Comparison of ENCODE assay signal across 25 mouse cellular contexts in the genomic region with DNA sequence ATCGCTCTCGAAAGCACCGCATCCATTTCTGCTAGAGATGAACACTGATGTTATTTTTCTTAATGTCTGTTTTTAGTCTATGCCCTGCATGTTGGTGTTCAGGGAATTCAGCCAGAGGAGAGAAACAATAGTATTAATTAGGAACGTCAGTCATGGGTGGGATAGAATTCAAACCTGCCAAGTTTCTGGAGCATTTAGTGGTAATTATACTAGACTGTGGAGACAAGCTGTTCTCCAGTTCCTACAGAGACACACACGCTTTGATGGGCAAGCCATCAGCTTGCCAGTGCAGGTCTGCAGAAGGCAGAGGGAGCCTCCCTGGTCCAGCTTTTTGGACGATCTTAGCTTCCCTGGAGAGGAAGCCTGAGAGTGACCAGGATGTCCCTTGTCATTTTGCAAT.
DNase-seq lines count a peak whose midpoint lies in the region; ATAC-seq lines count a peak whose summit lies in the region.
"Had no signal": no experiment of that assay in that cellular context is flagged by ENCODE, and none has a peak within 500 bp of the region (broad histone marks: within the 10 kb centered on the region; RNA-seq: fewer than 3 reads in every experiment).

No protein-coding gene starts in this region.

- H3K9ac ChIP-seq in forebrain, embryonic 15.5 days (replicated peaks) = no peak overlapping the region
- H3K9ac ChIP-seq: midbrain, embryonic 15.5 days; stomach, embryonic 15.5 days had no signal

- no peaks in the 10 kb centered on the region for H3K9me3 ChIP-seq in forebrain, embryonic 15.5 days
- no peaks in the 10 kb centered on the region for H3K9me3 ChIP-seq in forebrain, embryonic 10.5 days
- H3K9me3 ChIP-seq: hindbrain, embryonic 10.5 days; midbrain, embryonic 15.5 days; stomach, embryonic 15.5 days had no signal

- 28% methylated on average over 6 of the region's 6 CpGs for WGBS in forebrain, embryonic 15.5 days
- WGBS in forebrain, embryonic 10.5 days = 86% methylated on average over 6 of the region's 6 CpGs

- intact Hi-C loops in left cerebral cortex, postnatal 4 days (cut with DNase I) = no loop called here

- H3K4me2 ChIP-seq in forebrain, embryonic 15.5 days (replicated peaks) = no peak overlapping the region
- H3K4me2 ChIP-seq: heart, embryonic 11.5 days; midbrain, embryonic 15.5 days; stomach, embryonic 15.5 days had no signal

- H3K36me3 ChIP-seq in forebrain, embryonic 15.5 days = no peaks in the 10 kb centered on the region
- no peaks in the 10 kb centered on the region for H3K36me3 ChIP-seq in forebrain, embryonic 10.5 days (replicated peaks)
- H3K36me3 ChIP-seq: G1E; hindbrain, embryonic 10.5 days; midbrain, embryonic 15.5 days; stomach, embryonic 15.5 days had no signal

- H3K27ac ChIP-seq in forebrain, embryonic 15.5 days (replicated peaks) = no peak overlapping the region
- H3K27ac ChIP-seq in forebrain, embryonic 10.5 days = no peak overlapping the region
- H3K27ac ChIP-seq: hindbrain, embryonic 10.5 days; left cerebral cortex, adult 2 months; macrophage; midbrain, embryonic 15.5 days; stomach, embryonic 15.5 days had no signal

- peaks cover 8% of the 10 kb centered on the region; the same call in 1 of the 2 replicates for H3K4me1 ChIP-seq in forebrain, embryonic 15.5 days
- H3K4me1 ChIP-seq in forebrain, embryonic 10.5 days = no peaks in the 10 kb centered on the region
- H3K4me1 ChIP-seq: hindbrain, embryonic 10.5 days; midbrain, embryonic 15.5 days; stomach, embryonic 15.5 days had no signal

- no peaks in the 10 kb centered on the region for H3K27me3 ChIP-seq in forebrain, embryonic 15.5 days
- no peaks in the 10 kb centered on the region for H3K27me3 ChIP-seq in forebrain, embryonic 10.5 days (ENCODE audit: poor library complexity, severe bottlenecking)
- H3K27me3 ChIP-seq: midbrain, embryonic 15.5 days; stomach, embryonic 15.5 days had no signal

- no peak overlapping the region for H3K4me3 ChIP-seq in forebrain, embryonic 15.5 days
- H3K4me3 ChIP-seq in forebrain, embryonic 10.5 days = no peak overlapping the region
- H3K4me3 ChIP-seq: hindbrain, embryonic 10.5 days; left cerebral cortex, adult 2 months; midbrain, embryonic 15.5 days; stomach, embryonic 15.5 days had no signal

- peak; percentile 67; the same call in 1 of the 2 replicates for ATAC-seq in forebrain, embryonic 15.5 days (replicated peaks)
- ATAC-seq: activated CD4-positive, CD25-positive, alpha-beta regulatory T cell, adult 4 months; intestine, postnatal 0 days; midbrain, embryonic 15.5 days had no signal

- no peak for DNase-seq in forebrain, embryonic 10.5 days (ENCODE audit: extremely low spot score, low spot score)
- DNase-seq in left cerebral cortex, postnatal 4 days = peak; percentile 5
- no peak for DNase-seq in left cerebral cortex, adult 8-10 months (ENCODE audit: low spot score in 2 of 2)
- DNase-seq in brain, embryonic 18.5 days (ENCODE audit: low read depth, low spot score) = peak; percentile 32
- peak; percentile 49 for DNase-seq in telencephalon, adult 2 months (ENCODE audit: low read depth, low spot score)
- no peak for DNase-seq in frontal cortex, postnatal 10 days (ENCODE audit: low spot score in 2 of 2)
- DNase-seq: adrenal gland, adult 8-10 months; B cell, adult 2 months; cerebellum, adult 9-10 months; gastrocnemius, postnatal 10 days; kidney, postnatal 25 days; right cerebral cortex, adult 18-20 months; right cerebral cortex, postnatal 4 days; thymus, adult 18-20 months; thymus, postnatal 4 days had no signal

Comparison
In these comparisons a context has a peak if more than half of its experiments do, and no peak if none do; other contexts are left out.
1. DNase-seq: peak in left cerebral cortex, postnatal 4 days (single experiment), brain, embryonic 18.5 days (single experiment) and telencephalon, adult 2 months (single experiment); none in forebrain, embryonic 10.5 days (single experiment), left cerebral cortex, adult 8-10 months (0 of 2) and frontal cortex, postnatal 10 days (0 of 2).